Mouse (Mus musculus) stomach, postnatal 0 days (tissue): ENCODE measurements at regions not wholly inside any gene's neighbourhood (a gene's known extent, or its start where the extent isn't known, plus 50 kb on each side); places are given as distances from the start of the nearest gene placed in this dataset.

ENCODE experiments used
- CTCF ChIP-seq: IDR thresholded peaks from 2 replicates; pipeline ENCODE4 v1.5.1; 2016; ENCODE audit warnings: antibody characterized with exemption, low read depth, mild to moderate bottlenecking, moderate library complexity
- EP300 ChIP-seq: optimal IDR thresholded peaks from 2 replicates; pipeline ENCODE3; 2016; ENCODE audit warnings: antibody characterized with exemption

DNA sequence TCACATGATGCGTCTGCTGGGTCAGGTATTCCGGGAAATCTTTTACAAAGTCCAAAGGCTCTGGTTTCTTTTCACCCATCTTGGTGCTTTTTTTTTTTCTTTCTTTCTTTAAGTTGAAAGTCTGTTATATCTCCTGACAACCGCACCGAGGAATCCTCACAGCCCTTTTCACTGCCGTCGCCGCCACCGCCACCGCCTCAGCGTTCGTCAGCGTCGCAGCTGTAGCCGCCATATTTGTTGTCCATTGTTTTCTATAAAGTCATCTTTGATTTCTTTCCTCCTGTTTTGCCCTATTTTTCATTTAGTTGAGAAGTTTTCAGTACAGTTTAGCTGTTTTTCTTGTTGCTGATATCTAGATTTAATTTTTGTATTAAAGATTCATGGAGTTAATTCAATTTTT, 603.5 kb upstream of the Pabpc4l start:
- TF ChIP-seq EP300 (no peak), CTCF (no peak)
